Mouse (Mus musculus): ENCODE data around the gene Pef1.

GRCm38 (mm10) chr4:130131448-130132105, 29.2 kb downstream of the Pef1 start:
- no peak for TF ChIP-seq CTCF (IDR thresholded peaks at IDR 0.05; ENCODE audit: low read depth, low read length)
- no peak for TF ChIP-seq EP300 (IDR thresholded peaks at IDR 0.05; ENCODE audit: insufficient read depth, low read depth, low read length)

Measured in ES-Bruce4 (cell line).